Mouse (Mus musculus): Measurements from ENCODE around the gene Mgll.

The Mgll gene

GRCm38 (mm10) chr6:88717143-88718032 is 6.8 kb upstream of the Mgll start:
- DNase-seq (ENCODE audit: low spot score), result no peak

GRCm38 (mm10) chr6:88718033-88718725 is 6.0 kb upstream of the Mgll start:
- no peak for DNase-seq (ENCODE audit: low spot score)

GRCm38 (mm10) chr6:88721059-88721458 is 3.2 kb upstream of the Mgll start:
- DNase-seq (ENCODE audit: low spot score), result no peak

GRCm38 (mm10) chr6:88722906-88723305 is 1.3 kb upstream of the Mgll start:
- DNase-seq (ENCODE audit: low spot score), result no peak

GRCm38 (mm10) chr6:88723806-88724312 is 353 bp upstream of the Mgll start:
- DNase-seq (ENCODE audit: low spot score), result no peak

GRCm38 (mm10) chr6:88725590-88725989 is 1.4 kb downstream of the Mgll start:
- DNase-seq (ENCODE audit: low spot score), result no peak

- no peak for DNase-seq (ENCODE audit: low spot score)
Observed at GRCm38 (mm10) chr6:88726252-88727211, 2.3 kb downstream of the Mgll start.

GRCm38 (mm10) chr6:88727490-88727889 is 3.3 kb downstream of the Mgll start:
- no peak for DNase-seq (ENCODE audit: low spot score)

GRCm38 (mm10) chr6:88728054-88728453 is 3.8 kb downstream of the Mgll start:
- DNase-seq (ENCODE audit: low spot score), result no peak

- no peak for DNase-seq (ENCODE audit: low spot score)
Observed at GRCm38 (mm10) chr6:88728515-88728914, 4.3 kb downstream of the Mgll start.

GRCm38 (mm10) chr6:88731211-88731751 is 7.1 kb downstream of the Mgll start:
- DNase-seq (ENCODE audit: low spot score), result no peak

- no peak for DNase-seq (ENCODE audit: low spot score)
Observed at GRCm38 (mm10) chr6:88731991-88732390, 7.8 kb downstream of the Mgll start.

GRCm38 (mm10) chr6:88732643-88733613 is 8.7 kb downstream of the Mgll start:
- no peak for DNase-seq (ENCODE audit: low spot score)

GRCm38 (mm10) chr6:88736337-88736736 is 12.1 kb downstream of the Mgll start:
- DNase-seq (ENCODE audit: low spot score), result no peak

GRCm38 (mm10) chr6:88736741-88737508 is 12.7 kb downstream of the Mgll start:
- no peak for DNase-seq (ENCODE audit: low spot score)

GRCm38 (mm10) chr6:88737509-88737888 is 13.3 kb downstream of the Mgll start:
- no peak for DNase-seq (ENCODE audit: low spot score)

- DNase-seq (ENCODE audit: low spot score), result no peak
Observed at GRCm38 (mm10) chr6:88741041-88741440, 16.8 kb downstream of the Mgll start.

- no peak for DNase-seq (ENCODE audit: low spot score)
Observed at GRCm38 (mm10) chr6:88741791-88742190, 17.6 kb downstream of the Mgll start.

- no peak for DNase-seq (ENCODE audit: low spot score)
Observed at GRCm38 (mm10) chr6:88742286-88743011, 18.2 kb downstream of the Mgll start.

Measured in urinary bladder, postnatal 14 days (tissue).